Mouse (Mus musculus): Measurements from ENCODE around the gene Oxnad1. TPM values are rescaled to one million over a fixed set of nuclear protein-coding genes. Genes with fewer than 3 reads are reported as not detected.
"Not testable (repeated sequence)": the region's sequence is repeated elsewhere in the genome, so short reads cannot be mapped to it uniquely, and the experiment has no call there.

Gene Oxnad1
- polyA plus RNA-seq, 1 experiment from 2014 or later = 24.5 TPM

GRCm38 (mm10) chr14:32073211-32073685 is 11.9 kb upstream of the Oxnad1 start:
- H3K4me3 ChIP-seq = no peak overlapping the region
- no peak overlapping the region for H3K27ac ChIP-seq
- H3K9me3 ChIP-seq = no peaks in the 10 kb centered on the region
- H3K4me2 ChIP-seq = no peak overlapping the region
- WGBS = 73% methylated on average over 8 of the region's 8 CpGs
- H3K36me3 ChIP-seq = no peaks in the 10 kb centered on the region
- no peaks in the 10 kb centered on the region for H3K4me1 ChIP-seq (replicated peaks)
- H3K9ac ChIP-seq = no peak overlapping the region
- H3K27me3 ChIP-seq = no peaks in the 10 kb centered on the region
- no peak for ATAC-seq (ENCODE audit: low FRiP score)

- WGBS = 71% methylated on average over 7 of the region's 7 CpGs
- no peak overlapping the region for H3K4me2 ChIP-seq
- no peaks in the 10 kb centered on the region for H3K4me1 ChIP-seq (replicated peaks)
- no peaks in the 10 kb centered on the region for H3K36me3 ChIP-seq
- no peak for ATAC-seq (ENCODE audit: low FRiP score)
- H3K27ac ChIP-seq = no peak overlapping the region
- no peaks in the 10 kb centered on the region for H3K27me3 ChIP-seq
- H3K9me3 ChIP-seq = no peaks in the 10 kb centered on the region
- H3K4me3 ChIP-seq = no peak overlapping the region
- no peak overlapping the region for H3K9ac ChIP-seq
These were observed 11.3 kb upstream of the Oxnad1 start for GRCm38 (mm10) chr14:32073901-32074300.

- 50% methylated on average over 8 of the region's 8 CpGs for WGBS
- H3K4me2 ChIP-seq = no peak overlapping the region
- ATAC-seq (ENCODE audit: low FRiP score) = peak; percentile 36; the same call in 1 of the 2 replicates
- H3K9me3 ChIP-seq = no peaks in the 10 kb centered on the region
- peaks cover 20% of the 10 kb centered on the region for H3K36me3 ChIP-seq
- no peaks in the 10 kb centered on the region for H3K27me3 ChIP-seq
- no peaks in the 10 kb centered on the region for H3K4me1 ChIP-seq (replicated peaks)
- no peak overlapping the region for H3K4me3 ChIP-seq
- no peak overlapping the region for H3K27ac ChIP-seq
- H3K9ac ChIP-seq = no peak overlapping the region
These were observed 8.1 kb upstream of the Oxnad1 start for GRCm38 (mm10) chr14:32076896-32077575.

- Histone ChIP-seq H3K9me3 (no peaks in the 10 kb centered on the region), H3K36me3 (peaks cover 31% of the 10 kb centered on the region), H3K4me2 (no peak overlapping the region), H3K27ac (no peak overlapping the region), H3K27me3 (no peaks in the 10 kb centered on the region), H3K4me1 (replicated peaks) (peaks cover 10% of the 10 kb centered on the region), H3K9ac (no peak overlapping the region), H3K4me3 (no peak overlapping the region)
- 85% methylated on average over 10 of the region's 10 CpGs for WGBS
- ATAC-seq (ENCODE audit: low FRiP score) = no peak
These were observed 4.1 kb upstream of the Oxnad1 start for GRCm38 (mm10) chr14:32081026-32081425.

- Histone ChIP-seq H3K36me3 (peaks cover 31% of the 10 kb centered on the region), H3K27me3 (no peaks in the 10 kb centered on the region), H3K4me1 (replicated peaks) (peaks cover 24% of the 10 kb centered on the region), H3K4me3 (no peak overlapping the region), H3K9ac (no peak overlapping the region), H3K9me3 (no peaks in the 10 kb centered on the region), H3K27ac (no peak overlapping the region), H3K4me2 (no peak overlapping the region)
- no peak for ATAC-seq (ENCODE audit: low FRiP score)
- 95% methylated on average over 6 of the region's 6 CpGs for WGBS
These were observed 2.3 kb upstream of the Oxnad1 start for GRCm38 (mm10) chr14:32082891-32083290.

GRCm38 (mm10) chr14:32083466-32083865 is 1.7 kb upstream of the Oxnad1 start:
- Histone ChIP-seq H3K9ac (no peak overlapping the region), H3K27me3 (no peaks in the 10 kb centered on the region), H3K4me3 (no peak overlapping the region), H3K27ac (no peak overlapping the region), H3K9me3 (no peaks in the 10 kb centered on the region), H3K4me2 (no peak overlapping the region), H3K4me1 (replicated peaks) (peaks cover 24% of the 10 kb centered on the region), H3K36me3 (peaks cover 31% of the 10 kb centered on the region)
- no peak for ATAC-seq (ENCODE audit: low FRiP score)
- WGBS = 98% methylated on average over 2 of the region's 2 CpGs

GRCm38 (mm10) chr14:32085486-32086201 is 470 bp downstream of the Oxnad1 start, which contains the start of gene Dph3:
TSS of gene Dph3 (minus strand) at chr14:32085729.
- Histone ChIP-seq H3K9ac (peak within 1 kb of the TSS; percentile 82), H3K27ac (peak within 1 kb of the TSS; percentile 91), H3K4me3 (peak within 1 kb of the TSS; percentile 64), H3K27me3 (no peaks in the 10 kb centered on the region), H3K4me1 (replicated peaks) (peaks cover 24% of the 10 kb centered on the region), H3K4me2 (peak within 1 kb of the TSS; percentile 79), H3K9me3 (no peaks in the 10 kb centered on the region), H3K36me3 (peaks cover 24% of the 10 kb centered on the region)
- under 1% methylated on average over 43 of the region's 43 CpGs for WGBS
- ATAC-seq (ENCODE audit: low FRiP score) = peak; percentile 99

- Histone ChIP-seq H3K9ac (peak overlapping the region; percentile 82), H3K4me1 (replicated peaks) (peaks cover 24% of the 10 kb centered on the region), H3K27me3 (no peaks in the 10 kb centered on the region), H3K4me2 (peak overlapping the region; percentile 79), H3K4me3 (peak overlapping the region; percentile 64), H3K27ac (peak overlapping the region; percentile 91), H3K9me3 (no peaks in the 10 kb centered on the region), H3K36me3 (peaks cover 18% of the 10 kb centered on the region)
- WGBS = 32% methylated on average over 8 of the region's 8 CpGs
- no peak for ATAC-seq (ENCODE audit: low FRiP score)
These were observed 1.1 kb downstream of the Oxnad1 start for GRCm38 (mm10) chr14:32086226-32086625.

- not testable (repeated sequence) for ATAC-seq (ENCODE audit: low FRiP score)
- 92% methylated on average over 7 of the region's 7 CpGs for WGBS
These were observed 2.5 kb downstream of the Oxnad1 start for GRCm38 (mm10) chr14:32087584-32088248.

GRCm38 (mm10) chr14:32091124-32091523 is 6.0 kb downstream of the Oxnad1 start:
- no peak for ATAC-seq (ENCODE audit: low FRiP score)
- Histone ChIP-seq H3K4me2 (no peak overlapping the region), H3K9ac (no peak overlapping the region; the same call in 1 of the 2 replicates), H3K36me3 (peaks cover 35% of the 10 kb centered on the region), H3K27me3 (no peaks in the 10 kb centered on the region), H3K27ac (no peak overlapping the region), H3K4me1 (replicated peaks) (peaks cover 13% of the 10 kb centered on the region), H3K4me3 (no peak overlapping the region), H3K9me3 (no peaks in the 10 kb centered on the region)
- WGBS = 74% methylated on average over 4 of the region's 4 CpGs

More at GRCm38 (mm10) chr14:32087584-32088248, 2.5 kb downstream of the Oxnad1 start:
- H3K27me3 ChIP-seq, H3K4me3 ChIP-seq, H3K4me2 ChIP-seq, H3K27ac ChIP-seq, H3K9me3 ChIP-seq, H3K9ac ChIP-seq: not testable (repeated sequence)
- H3K4me1 ChIP-seq (replicated peaks) = peaks cover 24% of the 10 kb centered on the region
- peaks cover 13% of the 10 kb centered on the region for H3K36me3 ChIP-seq

GRCm38 (mm10) chr14:32091704-32092103 is 6.5 kb downstream of the Oxnad1 start:
- ATAC-seq (ENCODE audit: low FRiP score) = no peak
- no peak overlapping the region for H3K4me3 ChIP-seq
- no peaks in the 10 kb centered on the region for H3K9me3 ChIP-seq
- H3K36me3 ChIP-seq = peaks cover 39% of the 10 kb centered on the region
- H3K4me1 ChIP-seq (replicated peaks) = peaks cover 7% of the 10 kb centered on the region
- no peak overlapping the region for H3K9ac ChIP-seq
- no peak overlapping the region for H3K27ac ChIP-seq
- no peak overlapping the region for H3K4me2 ChIP-seq
- 91% methylated on average over 4 of the region's 4 CpGs for WGBS
- H3K27me3 ChIP-seq = no peaks in the 10 kb centered on the region

GRCm38 (mm10) chr14:32093018-32093417 is 7.8 kb downstream of the Oxnad1 start:
- H3K9ac ChIP-seq = no peak overlapping the region
- 83% methylated on average over 1 of the region's 1 CpGs for WGBS
- ATAC-seq (ENCODE audit: low FRiP score) = no peak
- no peaks in the 10 kb centered on the region for H3K4me1 ChIP-seq (replicated peaks)
- no peaks in the 10 kb centered on the region for H3K9me3 ChIP-seq
- H3K27me3 ChIP-seq = no peaks in the 10 kb centered on the region
- H3K36me3 ChIP-seq = peaks cover 51% of the 10 kb centered on the region
- no peak overlapping the region for H3K27ac ChIP-seq
- no peak overlapping the region for H3K4me3 ChIP-seq
- H3K4me2 ChIP-seq = no peak overlapping the region

All from hindbrain, embryonic 13.5 days (tissue).